Mouse (Mus musculus) heart, embryonic 16.5 days (tissue): ENCODE measurements around the gene Cacna1f. TPM values are rescaled to one million over a fixed set of nuclear protein-coding genes. Genes with fewer than 3 reads are reported as not detected.

Experiments
- ATAC-seq: fragments of 200-750 bp; cut with Nextera tagmentation; replicated peaks from 2 replicates; pipeline ENCODE4 v1.8.0; 2017; ENCODE audit warnings: moderate number of reproducible peaks; ENCODE audit not compliant: insufficient read depth, low FRiP score; ENCODE audit errors: extremely low read depth
- H3K27ac ChIP-seq: fragments of 300-500 bp; sonication (generic); 2 replicates; pipeline ENCODE4 v1.5.1; 2014; ENCODE audit warnings: mild to moderate bottlenecking, low read length, control low read depth, moderate library complexity
- H3K27me3 ChIP-seq: fragments of 300-500 bp; sonication (generic); 2 replicates; pipeline ENCODE4 v1.6.1; 2014; ENCODE audit warnings: low read length, mixed read lengths; ENCODE audit not compliant: control insufficient read depth, insufficient read depth
- H3K36me3 ChIP-seq: fragments of 300-500 bp; sonication (generic); 2 replicates; pipeline ENCODE4 v1.6.1; 2014; ENCODE audit not compliant: control insufficient read depth, insufficient read depth
- H3K4me1 ChIP-seq: fragments of 300-500 bp; sonication (generic); 2 replicates; pipeline ENCODE4 v1.6.1; 2014; ENCODE audit warnings: low read length, mixed read lengths; ENCODE audit not compliant: control insufficient read depth, insufficient read depth
- H3K4me2 ChIP-seq: fragments of 300-500 bp; sonication (generic); 2 replicates; pipeline ENCODE4 v1.6.1; 2014; ENCODE audit warnings: low read depth, mild to moderate bottlenecking, control low read depth, low read length
- H3K4me3 ChIP-seq: fragments of 300-500 bp; sonication (generic); 2 replicates; pipeline ENCODE4 v1.5.1; 2014; ENCODE audit warnings: mild to moderate bottlenecking, control low read depth, low read length
- H3K9ac ChIP-seq: fragments of 300-500 bp; sonication (generic); 2 replicates; pipeline ENCODE4 v1.6.1; 2014; ENCODE audit warnings: low read length, control low read depth
- H3K9me3 ChIP-seq: fragments of 300-500 bp; sonication (generic); replicated peaks from 2 replicates; pipeline ENCODE4 v1.6.1; 2016; ENCODE audit warnings: low read length; ENCODE audit not compliant: control insufficient read depth
- WGBS: fragments of 180-500 bp; shearing (Covaris S2); extraction: QIAGEN DNeasy Blood & Tissue Kit; methylation state at CpG from one replicate; pipeline ENCODE4 v1.1.7; 2014; 5-methylcytosine and 5-hydroxymethylcytosine counted together
- polyA plus RNA-seq: library from polyadenylated mRNA; unstranded; fragments of >200 nt; fragmentation: Nextera tagmentation; extraction: Ambion mirVana; gene quantifications from 2 replicates; pipeline ENCODE4 v1.2.1, GENCODE M21; 2015

Gene Cacna1f
- polyA plus RNA-seq, 1 experiment from 2014 or later: not detected

DNA sequence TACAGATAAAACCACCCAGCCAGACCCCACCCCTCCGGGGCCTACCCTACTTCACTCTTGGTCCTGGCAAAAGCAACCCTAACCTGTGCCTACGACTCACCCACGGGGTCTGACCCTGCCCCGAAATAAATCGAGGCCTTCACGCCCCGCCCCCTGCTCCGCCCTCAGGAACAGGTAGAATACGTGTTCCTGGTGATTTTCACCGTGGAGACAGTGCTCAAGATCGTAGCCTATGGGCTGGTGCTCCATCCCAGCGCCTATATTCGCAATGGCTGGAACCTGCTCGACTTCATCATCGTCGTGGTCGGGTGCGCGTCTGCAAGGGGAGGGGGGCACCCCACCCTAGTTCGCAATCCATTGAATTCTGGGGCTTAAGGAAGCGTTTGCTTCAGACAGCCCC, 3.2 kb downstream of the Cacna1f start:
- Histone ChIP-seq H3K27ac (no peak overlapping the region), H3K4me1 (no peaks in the 10 kb centered on the region), H3K4me2 (peak overlapping the region; percentile 67), H3K36me3 (no peaks in the 10 kb centered on the region), H3K9ac (no peak overlapping the region), H3K27me3 (no peaks in the 10 kb centered on the region; the same call in 1 of the 2 replicates), H3K4me3 (peak overlapping the region; percentile 38), H3K9me3 (no peaks in the 10 kb centered on the region; the same call in 1 of the 2 replicates)
- 14% methylated on average over 21 of the region's 21 CpGs for WGBS
- ATAC-seq: no peak

DNA sequence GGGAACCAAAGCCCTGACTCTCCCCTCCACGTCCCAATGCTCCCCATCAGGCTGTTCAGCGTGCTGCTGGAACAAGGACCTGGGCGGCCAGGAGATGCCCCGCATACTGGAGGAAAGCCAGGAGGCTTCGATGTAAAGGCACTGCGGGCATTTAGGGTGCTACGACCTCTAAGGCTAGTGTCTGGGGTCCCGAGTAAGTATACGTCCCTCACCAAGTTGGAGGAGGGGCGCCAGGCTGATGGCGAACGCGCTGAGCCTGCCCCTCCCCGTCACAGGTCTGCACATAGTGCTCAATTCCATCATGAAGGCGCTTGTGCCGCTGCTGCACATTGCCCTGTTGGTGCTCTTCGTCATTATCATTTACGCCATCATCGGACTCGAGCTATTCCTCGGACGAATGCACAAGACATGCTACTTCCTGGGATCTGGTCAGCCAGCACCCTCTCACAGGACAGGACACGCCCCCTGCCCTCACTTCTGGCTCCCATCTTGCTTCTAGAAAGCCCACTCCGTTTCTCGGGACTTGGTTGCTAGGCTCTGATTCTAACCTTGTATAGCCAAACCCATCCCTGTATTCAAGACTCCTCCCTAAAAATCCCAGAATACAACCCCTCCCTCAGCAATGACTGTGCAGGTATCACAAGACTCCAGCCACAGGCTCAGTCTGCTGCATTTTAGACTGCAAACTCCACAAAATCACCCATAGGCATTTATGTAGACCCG, 3.8 kb downstream of the Cacna1f start:
- no peak for ATAC-seq
- H3K27ac ChIP-seq: no peak overlapping the region
- 24% methylated on average over 25 of the region's 26 CpGs for WGBS
- H3K4me3 ChIP-seq: peak overlapping the region; percentile 38
- no peaks in the 10 kb centered on the region for H3K4me1 ChIP-seq
- no peaks in the 10 kb centered on the region for H3K36me3 ChIP-seq
- H3K9me3 ChIP-seq: no peaks in the 10 kb centered on the region; the same call in 1 of the 2 replicates
- H3K27me3 ChIP-seq: no peaks in the 10 kb centered on the region; the same call in 1 of the 2 replicates
- H3K9ac ChIP-seq: no peak overlapping the region
- peak overlapping the region; percentile 67 for H3K4me2 ChIP-seq

DNA sequence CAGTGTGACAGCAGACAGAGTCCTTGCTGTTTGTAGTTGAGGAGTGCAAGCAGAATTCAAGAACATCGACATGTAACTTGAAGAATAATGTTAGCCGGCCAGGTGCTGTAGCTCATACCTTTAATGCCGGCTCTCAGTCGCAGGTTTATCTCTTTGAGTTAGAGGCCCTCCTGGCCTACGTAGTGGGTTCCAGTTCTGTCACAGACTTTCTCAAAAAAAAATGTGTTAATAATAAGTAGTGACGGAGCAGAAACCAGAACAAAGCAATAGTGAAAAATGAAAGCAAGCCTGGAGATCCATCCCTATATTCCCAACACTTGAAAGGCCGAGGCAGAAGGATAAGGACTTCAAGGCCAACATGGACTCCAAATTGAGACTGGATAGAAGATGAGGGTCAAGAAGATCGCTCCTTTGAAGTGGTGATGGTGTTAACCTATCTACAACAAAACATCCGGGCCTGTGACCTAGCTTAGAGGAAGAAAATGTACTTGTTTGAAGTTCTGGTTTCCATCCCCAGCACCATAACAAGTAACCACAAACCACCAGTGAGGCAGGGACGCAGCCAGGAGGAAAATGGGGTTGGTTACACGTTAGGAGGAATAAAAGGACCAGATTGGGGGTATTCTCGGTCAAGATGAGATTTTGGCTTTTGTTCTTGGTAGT, 11.1 kb downstream of the Cacna1f start:
- H3K4me2 ChIP-seq: no peak overlapping the region
- H3K27ac ChIP-seq: no peak overlapping the region
- no peak for ATAC-seq
- H3K27me3 ChIP-seq: no peaks in the 10 kb centered on the region
- no peak overlapping the region for H3K9ac ChIP-seq
- H3K4me3 ChIP-seq: no peak overlapping the region
- 71% methylated on average over 12 of the region's 12 CpGs for WGBS
- H3K9me3 ChIP-seq: no peaks in the 10 kb centered on the region
- H3K4me1 ChIP-seq: no peaks in the 10 kb centered on the region
- H3K36me3 ChIP-seq: no peaks in the 10 kb centered on the region

DNA sequence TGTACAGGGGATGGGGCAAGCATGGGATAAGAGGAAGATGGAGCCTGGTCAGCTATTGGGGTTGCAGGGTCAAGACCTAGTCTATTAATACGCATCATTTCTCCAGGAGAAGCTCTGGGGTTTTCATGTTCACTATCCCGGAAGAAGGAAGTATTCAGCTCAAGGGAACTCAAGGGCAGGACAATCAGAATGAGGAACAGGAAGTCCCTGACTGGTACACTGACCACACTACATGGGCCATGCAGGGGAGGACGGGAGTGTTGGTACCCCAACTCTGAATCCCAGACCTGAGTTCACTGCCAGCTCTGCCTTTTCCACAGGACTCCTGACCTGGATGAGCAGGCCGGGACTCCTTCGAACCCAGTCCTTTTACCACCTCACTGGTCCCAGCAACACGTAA, 25.7 kb downstream of the Cacna1f start:
- WGBS: 80% methylated on average over 6 of the region's 6 CpGs

DNA sequence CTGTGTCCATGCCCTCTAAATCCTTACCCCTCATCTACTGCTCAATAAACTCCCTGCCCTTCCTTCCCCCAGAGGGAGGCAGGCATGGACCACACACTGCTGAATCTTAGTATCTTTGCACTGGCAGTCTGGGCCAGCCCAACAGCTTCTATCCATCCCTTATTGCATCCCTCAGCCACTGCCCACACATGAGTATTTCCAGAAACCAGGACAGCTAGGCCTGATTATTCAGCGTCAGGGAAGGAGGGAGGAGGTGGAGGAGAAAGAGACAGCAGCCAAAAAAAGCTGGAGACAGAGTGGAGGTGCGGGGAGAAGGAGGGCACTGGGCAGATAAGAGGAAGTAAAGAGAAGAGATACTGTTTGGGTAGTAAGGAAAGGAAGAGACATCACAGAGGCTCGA, 28.2 kb downstream of the Cacna1f start:
- 42% methylated on average over 3 of the region's 3 CpGs for WGBS
- H3K9ac ChIP-seq: no peak overlapping the region

More for the DNA sequence above, 25.7 kb downstream of the Cacna1f start:
- Histone ChIP-seq H3K4me3 (no peak overlapping the region), H3K36me3 (no peaks in the 10 kb centered on the region), H3K27ac (no peak overlapping the region), H3K4me1 (no peaks in the 10 kb centered on the region), H3K9ac (no peak overlapping the region), H3K27me3 (no peaks in the 10 kb centered on the region), H3K4me2 (no peak overlapping the region), H3K9me3 (no peaks in the 10 kb centered on the region)
- no peak for ATAC-seq

DNA sequence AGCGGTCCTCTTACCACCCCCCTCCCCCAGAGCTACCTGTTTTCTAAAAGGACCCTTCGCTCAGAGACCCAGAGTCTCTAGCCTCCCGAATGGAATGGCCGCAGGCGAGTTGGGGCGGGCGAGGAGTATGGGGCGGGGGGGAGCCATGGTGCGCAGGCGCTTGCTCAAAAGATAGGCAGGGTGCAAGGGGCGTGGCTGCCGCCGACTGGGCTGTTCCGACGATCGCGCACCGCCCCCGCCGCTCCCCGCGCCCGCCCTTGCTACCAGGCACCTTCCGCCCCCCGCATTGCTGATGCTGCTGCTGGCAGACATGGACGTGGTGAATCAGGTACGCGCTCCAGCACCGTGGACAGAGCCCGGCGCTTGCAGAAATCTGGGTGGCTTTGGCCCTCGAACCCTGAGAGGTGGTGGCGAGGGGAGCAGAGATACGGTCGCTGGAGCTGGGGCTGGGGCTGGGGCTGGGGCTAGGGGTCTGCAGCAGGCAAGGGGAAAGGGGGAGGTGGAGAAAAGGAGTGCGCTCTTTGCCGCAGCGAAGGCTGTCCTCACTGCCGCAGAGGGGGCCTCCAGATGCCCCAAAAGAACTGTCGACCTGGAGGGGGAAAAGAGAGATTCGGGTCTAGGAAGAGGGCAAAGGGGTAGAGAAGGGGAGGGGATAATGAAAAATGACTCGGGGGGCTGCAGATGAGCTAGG, 31.7 kb downstream of the Cacna1f start, which contains the start of gene Syp:
Gene Syp (plus strand): TSS at position 71 of the 691 bp plus-strand sequence.
- no peaks in the 10 kb centered on the region for H3K36me3 ChIP-seq
- ATAC-seq: peak; percentile 72; the same call in 1 of the 2 replicates
- peak within 1 kb of the TSS; percentile 15; the same call in 1 of the 2 replicates for H3K9ac ChIP-seq
- no peak within 1 kb of the TSS for H3K27ac ChIP-seq
- peak within 1 kb of the TSS; percentile 38 for H3K4me3 ChIP-seq
- 0 out of 2 replicates have a peak, but pooled peaks cover 2% of the 10 kb centered on the region for H3K4me1 ChIP-seq
- 10% methylated on average over 41 of the region's 42 CpGs for WGBS
- H3K9me3 ChIP-seq: no peaks in the 10 kb centered on the region
- H3K4me2 ChIP-seq: peak within 1 kb of the TSS; percentile 55
- H3K27me3 ChIP-seq: peaks cover 4% of the 10 kb centered on the region

More for the DNA sequence above, 28.2 kb downstream of the Cacna1f start:
- H3K27me3 ChIP-seq: peaks cover 4% of the 10 kb centered on the region
- 0 out of 2 replicates have a peak, but pooled peaks cover 2% of the 10 kb centered on the region for H3K4me1 ChIP-seq
- no peak overlapping the region for H3K27ac ChIP-seq
- no peak for ATAC-seq
- no peak overlapping the region for H3K4me3 ChIP-seq
- no peaks in the 10 kb centered on the region for H3K9me3 ChIP-seq
- H3K36me3 ChIP-seq: no peaks in the 10 kb centered on the region
- no peak overlapping the region for H3K4me2 ChIP-seq

DNA sequence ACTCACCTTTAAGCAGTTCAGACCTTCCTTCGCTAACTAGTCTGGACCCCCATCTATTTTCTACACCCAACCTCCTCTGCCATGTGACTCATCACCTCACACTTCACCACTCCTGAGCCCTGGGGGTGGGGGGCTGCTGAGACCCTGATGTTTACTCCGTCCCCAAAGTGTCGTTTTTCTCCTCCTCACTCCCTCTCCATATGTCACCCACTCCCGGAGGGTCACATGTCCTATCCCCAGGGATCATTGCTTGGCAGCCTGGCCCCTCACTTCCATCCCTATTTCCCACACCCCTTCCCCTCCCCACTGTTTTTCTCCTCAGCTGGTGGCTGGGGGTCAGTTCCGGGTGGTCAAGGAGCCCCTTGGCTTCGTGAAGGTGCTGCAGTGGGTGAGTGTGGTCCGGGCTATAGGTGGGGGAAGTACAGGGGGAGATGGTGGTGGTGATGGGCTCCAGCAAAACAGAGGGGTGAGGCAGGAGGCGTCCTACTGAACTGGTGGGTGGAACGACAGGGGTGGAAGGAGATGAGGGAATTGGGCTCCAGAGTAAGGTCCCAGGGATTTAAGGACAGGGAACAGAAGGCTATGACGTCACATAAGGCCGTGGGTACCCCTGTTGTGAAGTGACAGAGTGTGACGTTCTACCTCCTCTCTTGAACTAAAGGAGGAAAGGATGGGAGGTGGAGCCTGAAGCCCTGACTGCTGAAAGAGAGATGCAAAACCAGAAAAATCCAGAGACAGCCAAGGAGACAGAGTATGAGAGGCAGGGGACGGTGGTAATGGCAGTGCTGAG, 32.8 kb downstream of the Cacna1f start:
- no peak overlapping the region for H3K9ac ChIP-seq
- no peak for ATAC-seq
- no peaks in the 10 kb centered on the region for H3K36me3 ChIP-seq
- 0 out of 2 replicates have a peak, but pooled peaks cover 2% of the 10 kb centered on the region for H3K4me1 ChIP-seq
- H3K9me3 ChIP-seq: no peaks in the 10 kb centered on the region
- 15% methylated on average over 13 of the region's 13 CpGs for WGBS
- H3K27me3 ChIP-seq: peaks cover 4% of the 10 kb centered on the region
- H3K4me3 ChIP-seq: no peak overlapping the region
- no peak overlapping the region for H3K4me2 ChIP-seq
- H3K27ac ChIP-seq: no peak overlapping the region

DNA sequence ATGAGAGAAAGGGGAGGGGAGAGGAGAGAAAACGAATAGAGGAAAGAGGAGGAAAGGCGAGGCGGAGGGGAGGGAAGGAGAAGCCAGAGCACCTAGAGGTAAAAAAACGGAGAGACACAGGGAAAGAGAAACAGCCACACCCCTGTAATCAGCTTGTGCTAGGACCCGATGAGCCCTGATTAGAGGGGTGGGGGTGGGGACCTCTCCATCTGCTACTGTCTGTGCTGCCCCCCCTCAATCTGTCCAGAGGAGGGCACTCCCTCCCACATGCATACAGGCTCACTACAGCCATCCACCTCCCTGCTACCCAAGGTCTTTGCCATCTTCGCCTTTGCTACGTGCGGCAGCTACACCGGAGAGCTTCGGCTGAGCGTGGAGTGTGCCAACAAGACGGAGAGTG, 33.9 kb downstream of the Cacna1f start:
- Histone ChIP-seq H3K4me1 (0 out of 2 replicates have a peak, but pooled peaks cover 2% of the 10 kb centered on the region), H3K36me3 (no peaks in the 10 kb centered on the region), H3K4me3 (no peak overlapping the region), H3K27me3 (peaks cover 4% of the 10 kb centered on the region), H3K4me2 (no peak overlapping the region), H3K27ac (no peak overlapping the region), H3K9ac (no peak overlapping the region), H3K9me3 (no peaks in the 10 kb centered on the region)
- WGBS: 22% methylated on average over 12 of the region's 12 CpGs
- ATAC-seq: no peak
